Mouse (Mus musculus) CH12.LX (cell line): ENCODE results near the gene Hist1h4n. TPM values are rescaled to one million over a fixed set of nuclear protein-coding genes. Genes with fewer than 3 reads are reported as not detected.
"Not testable (repeated sequence)": the region's sequence is repeated elsewhere in the genome, so short reads cannot be mapped to it uniquely, and the experiment has no call there.

Experiments
- DNase-seq: peaks from one replicate; pipeline ENCODE4 v3.0.0-alpha.2; 2013; ENCODE audit errors: extremely low read depth
- H3K27ac ChIP-seq: 2 replicates; pipeline ENCODE4 v1.5.1; 2012; ENCODE audit warnings: low read depth, mild to moderate bottlenecking, control low read depth, moderate library complexity; ENCODE audit not compliant: insufficient read depth
- H3K27me3 ChIP-seq: replicated peaks from 2 replicates; pipeline ENCODE3; 2012; ENCODE audit warnings: inconsistent platforms
- H3K36me3 ChIP-seq, 2 experiments: replicated peaks in 1 of 2; 2 replicates each; pipeline versions ENCODE3 to v1.6.1; 2012; ENCODE audit warnings: inconsistent platforms in 1 of 2, low read length in 1 of 2, mild to moderate bottlenecking in 1 of 2, mixed read lengths in 1 of 2, moderate library complexity in 1 of 2; ENCODE audit not compliant: control insufficient read depth in 1 of 2, insufficient read depth in 1 of 2
- H3K4me1 ChIP-seq, 2 experiments: 2 replicates each; pipeline ENCODE4 v1.6.1; 2012; ENCODE audit warnings: inconsistent platforms in 1 of 2, moderate library complexity in 1 of 2; ENCODE audit not compliant: insufficient read depth in 2 of 2, control insufficient read depth in 1 of 2
- H3K4me2 ChIP-seq: 2 replicates; pipeline ENCODE4 v1.6.1; 2012; ENCODE audit warnings: low read depth, mild to moderate bottlenecking, control low read depth; ENCODE audit not compliant: poor library complexity, insufficient read depth, severe bottlenecking
- H3K4me3 ChIP-seq, 3 experiments: fragments of 150-350 bp in 1 of 3; sonication (generic) in 1 of 3; replicated peaks in 1 of 3; 2 replicates each; pipeline versions ENCODE3 to v1.5.1; 2011 to 2012; ENCODE audit warnings: low read depth in 2 of 3, low read length in 2 of 3, mild to moderate bottlenecking in 2 of 3, moderate library complexity in 2 of 3, control low read depth in 1 of 3, improper control_type of control experiment in 1 of 3, inconsistent platforms in 1 of 3, mixed read lengths in 1 of 3; ENCODE audit not compliant: poor library complexity in 1 of 3
- H3K79me2 ChIP-seq: replicated peaks from 2 replicates; pipeline ENCODE4 v1.6.1; 2012; ENCODE audit warnings: mild to moderate bottlenecking, moderate library complexity; ENCODE audit not compliant: control insufficient read depth, poor library complexity, insufficient read depth, severe bottlenecking; ENCODE audit errors: extremely low read depth
- H3K9ac ChIP-seq: 2 replicates; pipeline ENCODE4 v1.6.1; 2012; ENCODE audit warnings: low read depth, mild to moderate bottlenecking, control low read depth, moderate library complexity; ENCODE audit not compliant: insufficient read depth
- H3K9me3 ChIP-seq: replicated peaks from 2 replicates; pipeline ENCODE3; 2012; ENCODE audit warnings: low read length, inconsistent platforms, mixed read lengths
- BHLHE40 ChIP-seq: IDR thresholded peaks from 2 replicates; pipeline ENCODE4 v1.6.1; 2011; ENCODE audit warnings: mild to moderate bottlenecking, low read depth, low read length, improper control_type of control experiment
- E2F4 ChIP-seq: IDR thresholded peaks from 2 replicates; pipeline ENCODE4 v1.6.1; 2011; ENCODE audit warnings: low read depth, low read length, improper control_type of control experiment; ENCODE audit not compliant: insufficient replicate concordance
- ELF1 ChIP-seq: IDR thresholded peaks from 2 replicates; pipeline ENCODE4 v1.6.1; 2014; ENCODE audit warnings: low read depth, mild to moderate bottlenecking, inconsistent platforms, low read length, improper control_type of control experiment
- KAT2A ChIP-seq: IDR thresholded peaks from 2 replicates; pipeline ENCODE4 v1.6.1; 2012; ENCODE audit warnings: low read length, improper control_type of control experiment, inconsistent platforms; ENCODE audit not compliant: insufficient replicate concordance
- MAFK ChIP-seq: IDR thresholded peaks from 2 replicates; pipeline ENCODE4 v1.6.1; 2011; ENCODE audit warnings: low read length, improper control_type of control experiment; ENCODE audit not compliant: insufficient replicate concordance
- MAX ChIP-seq: IDR thresholded peaks from 2 replicates; pipeline ENCODE4 v1.6.1; 2011; ENCODE audit warnings: low read length, improper control_type of control experiment
- MAZ ChIP-seq: IDR thresholded peaks from 2 replicates; pipeline ENCODE4 v1.6.1; 2012; ENCODE audit warnings: low read depth, mild to moderate bottlenecking, inconsistent platforms, low read length, improper control_type of control experiment, moderate library complexity
- MYC ChIP-seq: IDR thresholded peaks from 2 replicates; pipeline ENCODE4 v1.6.1; 2011; ENCODE audit warnings: low read depth, mild to moderate bottlenecking, improper control_type of control experiment, low read length
- NELFE ChIP-seq: IDR thresholded peaks from 2 replicates; pipeline ENCODE4 v1.6.1; 2011; ENCODE audit warnings: low read depth, low read length, improper control_type of control experiment
- NRF1 ChIP-seq: IDR thresholded peaks from 2 replicates; pipeline ENCODE4 v1.6.1; 2014; ENCODE audit warnings: low read depth, mild to moderate bottlenecking, inconsistent platforms, low read length, improper control_type of control experiment, moderate library complexity
- PAX5 ChIP-seq: IDR thresholded peaks from 2 replicates; pipeline ENCODE4 v1.6.1; 2012; ENCODE audit warnings: low read length, inconsistent platforms, mixed read lengths
- TBP ChIP-seq: conservative IDR thresholded peaks from 2 replicates; pipeline ENCODE4 v1.6.1; 2011; ENCODE audit warnings: low read depth, low read length, improper control_type of control experiment
- ZC3H11A ChIP-seq: IDR thresholded peaks from 2 replicates; pipeline ENCODE4 v1.6.1; 2012; ENCODE audit warnings: low read depth, mild to moderate bottlenecking, inconsistent platforms, low read length, improper control_type of control experiment
- ZMIZ1 ChIP-seq: IDR thresholded peaks from 2 replicates; pipeline ENCODE4 v1.6.1; 2012; ENCODE audit warnings: low read depth, mild to moderate bottlenecking, inconsistent platforms, low read length, improper control_type of control experiment
- dilution Hi-C: fragments of 300-500 bp; cut with MboI; formaldehyde crosslinking; loops from 2 replicates; pipeline ENCODE4 v1.14.3; 2020; ENCODE audit warnings: low sequenced_read_pairs; ENCODE audit not compliant: extremely low pct_unique_long_range_greater_than_20kb, extremely low pct_ligation_motif_present
- in situ Hi-C: fragments of 300-500 bp; cut with MboI; formaldehyde crosslinking; loops from 3 replicates; pipeline ENCODE4 v1.14.3; 2019; ENCODE audit warnings: low sequenced_read_pairs, low pct_ligation_motif_present, low pct_unique_long_range_greater_than_20kb, mixed read lengths
- polyA plus RNA-seq: library from polyadenylated mRNA; unstranded; fragments of >175 nt; gene quantifications from 2 replicates; pipeline ENCODE4 v1.2.1, GENCODE M21; 2012; ENCODE audit warnings: low read depth; ENCODE audit not compliant: insufficient read length
- total RNA-seq, 2 experiments: library from RNA; depleted of rRNA; stranded (reverse); fragments of 300-350 nt in 1 of 2; fragments of >200 nt in 1 of 2; gene quantifications; 2 replicates each; pipeline ENCODE4 v1.2.3; 2012 to 2014

Hist1h4n gene
- total and polyA plus RNA-seq, 3 experiments = 152 to 5,322 TPM; not detected in 1

DNA sequence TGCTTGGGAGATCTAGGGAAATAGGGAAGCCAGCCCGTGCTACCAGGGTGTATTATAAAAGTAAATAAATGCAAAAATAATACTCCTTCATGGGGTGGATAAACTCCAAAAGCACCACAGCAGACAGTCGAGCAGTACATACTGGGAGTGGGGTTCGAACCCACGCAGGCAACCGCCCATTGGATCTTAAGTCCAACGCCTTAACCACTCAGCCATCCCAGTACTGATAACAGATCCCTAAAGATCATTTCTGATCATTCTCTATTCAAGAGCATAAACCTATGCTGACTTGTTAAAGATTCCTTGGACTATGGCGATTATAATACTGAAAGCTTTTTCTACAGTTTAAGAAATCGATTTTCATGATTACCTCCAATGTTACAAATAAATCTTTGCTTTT, 15.9 kb upstream of the Hist1h4n start:
- no peak overlapping the region for H3K4me3 ChIP-seq
- H3K9ac ChIP-seq = no peak overlapping the region
- H3K27me3 ChIP-seq = no peaks in the 10 kb centered on the region
- DNase-seq = peak; percentile 85
- no peak overlapping the region; the same call in 1 of the 2 replicates for H3K4me2 ChIP-seq
- no peaks in the 10 kb centered on the region for H3K36me3 ChIP-seq
- no peak overlapping the region for H3K27ac ChIP-seq
- dilution Hi-C loops (no loop called here), in situ Hi-C loops (no loop called here)
- TF ChIP-seq KAT2A (0 out of 2 replicates have a peak, but pooled peaks have one; percentile 58), NELFE (no peak), MAFK (peak; percentile 95), TBP (peak; percentile 99), MAZ (no peak), BHLHE40 (no peak), MYC (no peak), E2F4 (0 out of 2 replicates have a peak, but pooled peaks have one; percentile 72), ZMIZ1 (no peak), MAX (no peak), PAX5 (no peak), ELF1 (peak; percentile 90), ZC3H11A (no peak), NRF1 (peak; percentile 38; the same call in 1 of the 2 replicates)
- H3K9me3 ChIP-seq = no peaks in the 10 kb centered on the region
- H3K79me2 ChIP-seq = no peaks in the 10 kb centered on the region
- H3K4me1 ChIP-seq = peaks cover 0 to 14% of the 10 kb centered on the region in 2 experiments; a peak in 3 of 4 replicates

GRCm38 (mm10) chr13:21846356-21846755, 14.4 kb upstream of the Hist1h4n start:
- not testable (repeated sequence) for H3K9me3 ChIP-seq, H3K79me2 ChIP-seq

DNA sequence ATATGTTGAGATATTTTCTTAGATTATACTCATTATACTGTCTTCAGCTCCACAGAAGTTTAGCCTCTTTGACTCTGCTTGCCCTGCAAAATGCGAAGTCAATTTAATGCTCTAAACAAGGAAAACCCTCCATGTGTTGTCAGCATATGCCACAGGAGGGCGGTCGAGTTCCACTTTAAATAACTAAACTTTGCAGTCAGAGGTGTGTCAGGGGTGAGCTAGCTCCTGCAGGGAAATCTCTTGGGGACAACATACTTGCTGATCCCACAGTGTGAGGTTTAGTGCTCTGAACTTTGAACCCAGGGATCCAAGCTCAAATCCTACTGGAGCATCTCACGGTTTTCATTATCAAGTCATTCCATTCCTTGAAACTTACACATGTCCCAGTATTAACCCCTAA, 8.5 kb upstream of the Hist1h4n start:
- H3K9me3 ChIP-seq, H3K4me2 ChIP-seq, H3K4me3 ChIP-seq, dilution Hi-C loops, H3K27me3 ChIP-seq, H3K4me1 ChIP-seq, H3K9ac ChIP-seq, in situ Hi-C loops, H3K79me2 ChIP-seq, DNase-seq, H3K36me3 ChIP-seq, H3K27ac ChIP-seq: not testable (repeated sequence)

More at GRCm38 (mm10) chr13:21846356-21846755, 14.4 kb upstream of the Hist1h4n start:
- H3K27ac ChIP-seq, H3K27me3 ChIP-seq, DNase-seq, in situ Hi-C loops, H3K9ac ChIP-seq, H3K4me3 ChIP-seq, H3K36me3 ChIP-seq, H3K4me1 ChIP-seq, dilution Hi-C loops, H3K4me2 ChIP-seq: not testable (repeated sequence)

DNA sequence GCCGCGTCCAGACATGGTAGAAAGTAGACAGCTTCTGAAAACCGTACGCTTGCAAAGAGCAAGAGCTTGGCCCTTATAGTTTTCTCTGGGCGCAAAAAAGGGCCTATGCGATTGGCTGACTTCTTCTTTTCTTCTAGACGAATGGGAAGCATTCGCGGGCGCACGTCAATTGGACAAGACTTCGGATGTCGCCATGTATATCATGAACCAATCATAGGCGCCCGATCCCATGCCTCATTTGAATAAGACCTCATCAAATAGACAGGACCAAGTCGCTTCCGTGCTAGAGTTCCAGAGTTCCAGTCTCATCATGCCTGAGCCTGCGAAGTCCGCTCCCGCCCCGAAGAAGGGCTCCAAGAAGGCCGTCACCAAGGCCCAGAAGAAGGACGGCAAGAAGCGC, 1.5 kb upstream of the Hist1h4n start, which contains the start of the genes Hist1h2ap and Hist1h2br:
TSS of gene Hist1h2ap (minus strand) at position 47 of the 400 bp plus-strand sequence.
TSS of gene Hist1h2br (plus strand) at position 283 of the 400 bp plus-strand sequence.
- DNase-seq, H3K9ac ChIP-seq, H3K4me2 ChIP-seq, H3K9me3 ChIP-seq, H3K4me3 ChIP-seq, H3K27me3 ChIP-seq, H3K79me2 ChIP-seq, H3K27ac ChIP-seq, dilution Hi-C loops, in situ Hi-C loops, H3K36me3 ChIP-seq: not testable (repeated sequence)
- H3K4me1 ChIP-seq = peaks cover 0 to 18% of the 10 kb centered on the region in 2 experiments; a peak in 2 of 4 replicates
